Mouse (Mus musculus) spleen, postnatal 14 days (tissue): ENCODE data around the gene Cd24a.

Experiments
- DNase-seq, 2 experiments: peaks; one replicate each; pipeline ENCODE4 v3.0.0; 2021 to 2022; ENCODE audit warnings: low spot score in 2 of 2

The Cd24a gene

DNA sequence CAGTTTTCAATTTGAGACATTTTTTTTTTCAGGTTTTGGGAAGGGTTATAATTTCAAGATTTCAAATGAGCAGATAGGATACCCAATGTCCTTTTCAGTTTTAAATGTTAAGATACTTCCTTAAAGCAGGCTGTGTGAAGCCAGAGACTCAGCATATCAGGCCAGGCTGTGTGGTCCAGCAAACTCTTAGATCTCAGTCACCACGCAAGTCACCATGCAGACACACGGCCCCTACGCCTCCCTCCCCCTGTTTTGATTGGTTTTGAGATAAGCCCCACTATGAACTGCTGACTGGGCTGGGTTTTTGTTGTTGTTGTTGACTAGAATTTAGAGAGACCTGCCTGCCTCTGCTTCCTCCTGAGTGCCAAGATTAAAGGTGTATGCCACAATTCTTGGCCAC is 3.2 kb downstream of the Cd24a start:
- no peak for DNase-seq

- no peak for DNase-seq
Measured at GRCm38 (mm10) chr10:43584538-43584937, 6.5 kb downstream of the Cd24a start.

- DNase-seq: no peak
Measured at GRCm38 (mm10) chr10:43588470-43589177, 10.5 kb downstream of the Cd24a start.

GRCm38 (mm10) chr10:43591477-43591876 is 13.4 kb downstream of the Cd24a start:
- DNase-seq: no peak

DNA sequence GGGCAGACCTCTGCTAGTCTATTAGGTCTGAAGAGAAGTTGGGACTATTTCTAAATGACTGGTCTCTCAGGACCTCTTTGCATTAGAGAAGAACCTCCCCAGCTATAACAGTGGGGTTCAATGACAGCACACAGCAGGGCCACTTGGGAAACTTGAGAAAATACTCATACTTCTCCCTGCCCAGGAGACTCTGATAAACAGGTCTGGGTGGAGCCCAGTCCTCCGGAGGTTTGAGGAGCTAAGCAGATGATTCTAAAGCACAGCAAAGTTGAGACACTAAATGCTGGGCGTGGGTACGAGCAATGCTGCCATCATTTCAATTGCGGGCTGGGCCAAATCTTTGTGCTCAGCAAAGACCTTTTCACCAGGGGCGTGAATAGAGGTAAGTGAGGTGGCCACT is 15.1 kb downstream of the Cd24a start:
- DNase-seq: no peak

GRCm38 (mm10) chr10:43594187-43594586 is 16.1 kb downstream of the Cd24a start:
- no peak for DNase-seq

GRCm38 (mm10) chr10:43594894-43595293 is 16.8 kb downstream of the Cd24a start:
- DNase-seq: no peak

- DNase-seq: no peak
Measured at GRCm38 (mm10) chr10:43598067-43598726, 20.1 kb downstream of the Cd24a start.

DNA sequence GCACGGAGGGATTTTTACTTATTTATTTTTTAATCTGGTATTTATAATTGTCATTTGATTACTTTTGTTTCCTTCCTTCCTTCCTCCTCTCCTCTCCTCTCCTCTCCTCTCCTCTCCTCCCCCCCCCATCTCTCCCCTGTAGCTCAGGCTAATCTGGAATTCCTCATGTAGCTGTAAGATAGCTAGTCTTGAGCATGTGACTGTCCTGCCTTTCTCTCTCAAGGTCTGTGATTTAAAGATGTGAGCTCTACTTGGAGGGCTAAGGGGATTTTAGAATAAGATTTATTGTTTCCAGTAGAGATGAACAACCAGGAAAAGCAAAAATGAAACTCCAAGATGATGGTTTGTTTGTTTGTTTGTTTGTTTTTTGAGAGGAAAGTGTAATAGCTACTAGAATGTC is 23.0 kb downstream of the Cd24a start:
- no peak for DNase-seq

DNA sequence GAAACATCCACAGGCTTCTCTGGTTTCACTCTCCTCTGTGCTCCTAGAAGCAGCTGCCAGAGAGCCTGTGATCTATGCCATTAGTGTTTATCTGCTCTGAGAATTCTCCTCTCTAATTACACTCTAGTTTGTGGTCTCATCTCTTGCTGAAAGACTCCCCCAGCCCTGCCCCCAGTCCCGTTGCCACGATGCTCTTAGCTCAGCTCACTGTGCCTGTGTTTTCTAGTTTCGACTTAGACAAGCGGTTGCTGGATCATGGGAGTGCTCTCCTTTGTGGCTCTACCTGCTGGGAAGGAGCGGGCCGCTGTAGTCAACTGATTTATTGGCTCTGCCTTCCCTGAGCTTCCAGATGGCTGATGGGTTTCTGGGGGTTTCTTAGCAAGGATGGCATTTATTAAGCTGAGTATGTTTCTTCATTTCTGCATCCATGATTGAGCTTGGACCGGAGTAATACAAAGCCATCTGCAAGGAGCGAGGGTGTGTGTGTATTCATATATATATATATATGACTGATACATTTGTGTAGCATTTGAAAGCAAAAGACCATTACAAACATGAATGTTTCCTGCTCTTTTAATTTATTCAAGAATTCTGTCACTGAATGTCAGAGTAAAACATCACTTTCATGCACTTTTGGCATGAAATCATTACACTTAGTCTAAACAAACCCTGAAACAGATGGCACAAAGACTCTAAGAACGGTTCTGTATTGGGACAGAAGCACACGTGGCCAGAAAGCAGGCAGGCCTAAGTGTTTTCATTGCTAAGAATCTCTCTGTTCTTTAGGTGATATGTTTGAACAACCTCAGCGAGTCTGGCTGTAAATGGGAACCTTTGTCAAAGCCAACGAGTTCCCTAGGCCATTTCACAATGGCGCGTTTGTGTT is 23.7 kb downstream of the Cd24a start:
- no peak for DNase-seq

GRCm38 (mm10) chr10:43603975-43604686 is 26.0 kb downstream of the Cd24a start:
- no peak for DNase-seq

GRCm38 (mm10) chr10:43604687-43605250 is 26.7 kb downstream of the Cd24a start:
- DNase-seq: no peak

DNA sequence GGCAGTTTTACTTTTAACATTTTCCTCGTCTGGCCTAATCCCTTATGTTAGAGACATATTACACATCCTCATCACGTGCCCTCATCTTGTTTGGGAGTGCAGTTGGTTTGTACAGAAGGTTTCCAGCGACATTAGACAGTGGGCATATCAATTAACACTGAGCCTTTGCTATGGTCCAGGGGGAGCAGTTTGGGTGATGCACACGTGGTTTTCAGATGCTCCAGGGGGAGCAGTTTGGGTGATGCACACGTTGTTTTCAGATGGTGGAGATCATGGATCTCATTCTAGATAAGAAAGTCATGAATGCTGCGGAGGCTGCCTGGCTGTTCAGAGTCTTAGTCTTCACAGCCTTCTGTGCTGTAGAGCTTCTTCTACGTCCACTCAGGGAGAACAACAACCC is 27.8 kb downstream of the Cd24a start:
- DNase-seq: no peak

DNA sequence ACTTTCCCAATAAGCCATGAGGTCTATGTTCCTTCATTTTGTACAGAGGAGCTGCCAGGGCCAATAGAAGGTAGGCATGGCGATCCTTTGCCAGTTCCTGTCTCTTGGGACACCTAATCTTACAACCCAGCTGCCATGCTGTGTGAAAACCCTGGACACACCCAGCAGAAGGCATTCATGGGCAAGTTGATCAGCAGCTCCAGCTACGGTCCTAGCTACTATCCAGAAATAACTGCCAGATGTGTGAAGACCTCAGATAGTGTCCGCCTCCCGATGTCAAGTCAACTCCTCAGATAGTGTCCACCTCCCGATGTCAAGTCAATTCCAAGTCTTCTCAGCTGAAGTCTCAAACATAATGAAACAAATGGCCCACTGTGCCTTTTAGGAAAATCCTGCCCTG is 31.4 kb downstream of the Cd24a start:
- DNase-seq: peak; percentile 44 to 56

GRCm38 (mm10) chr10:43609958-43610357 is 31.9 kb downstream of the Cd24a start:
- no peak for DNase-seq

GRCm38 (mm10) chr10:43611081-43611480 is 33.0 kb downstream of the Cd24a start:
- DNase-seq: no peak

DNA sequence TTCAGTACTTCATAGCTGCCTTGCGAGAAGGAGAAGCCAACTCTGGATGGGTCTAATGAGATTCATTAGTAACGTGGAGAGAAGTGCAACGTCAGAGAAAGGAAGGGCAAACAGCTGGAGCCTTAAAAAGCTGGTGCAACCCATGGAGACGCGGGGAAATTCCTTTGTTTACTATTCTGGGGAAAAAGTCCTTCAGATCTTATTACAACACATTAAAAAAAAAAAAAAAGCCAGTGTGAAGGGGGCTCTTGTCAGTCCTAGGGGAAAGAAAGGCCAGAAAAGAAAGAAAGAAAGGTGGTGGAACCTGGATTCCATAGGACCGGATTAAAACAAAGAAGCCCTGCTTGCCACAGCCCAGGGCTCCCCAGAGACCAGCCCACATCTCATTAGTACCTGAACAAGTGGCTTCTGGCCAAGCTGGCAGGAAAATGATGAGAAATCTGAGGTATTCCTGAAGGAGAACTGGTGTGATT is 41.0 kb downstream of the Cd24a start:
- no peak for DNase-seq

GRCm38 (mm10) chr10:43619939-43620338 is 41.9 kb downstream of the Cd24a start:
- no peak for DNase-seq

GRCm38 (mm10) chr10:43623510-43623909 is 45.4 kb downstream of the Cd24a start:
- DNase-seq: no peak

DNA sequence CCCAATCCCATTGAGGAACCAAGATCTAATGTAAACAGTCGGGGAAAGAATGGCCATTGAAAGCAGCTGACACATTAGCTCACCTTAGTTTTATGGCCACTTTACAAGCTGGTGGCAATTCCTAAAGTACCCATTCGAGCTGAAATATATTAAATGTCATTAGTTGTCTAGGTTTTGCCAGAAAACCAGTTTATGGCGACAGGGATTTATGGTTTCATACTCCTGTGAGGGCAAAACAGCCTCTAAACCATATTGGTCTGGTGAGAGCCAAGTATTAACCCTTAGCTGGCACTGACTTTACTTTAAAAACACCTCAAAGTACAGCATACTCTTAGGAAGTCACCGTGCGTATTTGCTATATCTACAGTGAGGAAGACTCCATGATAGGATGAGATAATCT is 46.3 kb downstream of the Cd24a start:
- no peak for DNase-seq

- no peak for DNase-seq
Measured at GRCm38 (mm10) chr10:43624791-43625398, 46.8 kb downstream of the Cd24a start.
